Mouse (Mus musculus) spleen, postnatal 36 days (tissue): ENCODE results near the gene Brms1.
A peak's percentile ranks its signal among the peaks of the same experiment; 100 is the strongest.

Source experiments
- DNase-seq, 2 experiments: peaks; one replicate each; pipeline ENCODE4 v3.0.0; 2022; ENCODE audit warnings: low spot score in 2 of 2, mixed read lengths in 1 of 2

The Brms1 gene

DNA sequence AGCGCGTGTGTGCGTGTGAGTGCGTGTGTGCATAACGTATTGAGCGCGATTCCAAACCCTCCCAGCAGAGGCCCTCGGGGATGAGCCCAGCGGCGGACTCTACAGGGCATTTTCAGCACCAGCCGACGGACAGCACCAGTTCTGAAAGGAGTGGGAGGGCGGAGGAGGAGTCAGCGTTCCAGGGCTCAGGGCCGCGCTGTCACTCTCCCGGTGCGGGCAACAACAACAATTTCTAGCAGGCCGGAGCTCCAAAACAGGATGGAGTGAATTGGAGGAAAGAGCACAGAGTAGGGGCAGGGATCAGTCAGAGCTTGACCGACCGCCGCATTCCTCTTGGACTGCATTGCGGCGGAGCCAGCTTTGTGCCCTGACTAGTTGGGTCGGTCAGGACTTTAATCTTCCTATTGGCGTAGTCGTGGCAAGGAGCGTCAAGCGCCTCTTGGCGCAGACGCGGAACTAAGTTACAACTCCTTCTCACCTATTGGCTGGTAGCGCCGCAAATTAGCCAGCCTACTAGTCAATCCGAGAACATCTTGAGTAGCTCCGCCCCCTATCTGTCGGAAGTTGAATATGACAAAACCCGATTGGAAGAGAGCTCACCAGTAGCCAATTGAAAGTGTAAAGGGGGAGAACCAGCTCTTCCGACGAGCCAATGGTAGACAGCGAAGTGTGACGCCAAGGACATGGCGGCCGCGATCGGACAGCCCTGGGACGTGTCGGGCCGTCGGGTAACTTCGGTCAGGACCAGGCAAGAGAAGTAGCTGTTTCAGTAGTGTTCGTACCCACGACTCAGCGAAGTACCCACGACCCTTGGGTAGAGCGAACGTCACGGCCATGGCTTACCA lies 47.0 kb downstream of the Brms1 start, which contains the start of gene Yif1a:
Gene Yif1a, plus strand, starts transcription at position 655 of the 845 bp plus-strand sequence.
- DNase-seq: peak; percentile 96 to 97

- DNase-seq: no peak
Observed at GRCm38 (mm10) chr19:5089324-5089723, 48.2 kb downstream of the Brms1 start.

DNA sequence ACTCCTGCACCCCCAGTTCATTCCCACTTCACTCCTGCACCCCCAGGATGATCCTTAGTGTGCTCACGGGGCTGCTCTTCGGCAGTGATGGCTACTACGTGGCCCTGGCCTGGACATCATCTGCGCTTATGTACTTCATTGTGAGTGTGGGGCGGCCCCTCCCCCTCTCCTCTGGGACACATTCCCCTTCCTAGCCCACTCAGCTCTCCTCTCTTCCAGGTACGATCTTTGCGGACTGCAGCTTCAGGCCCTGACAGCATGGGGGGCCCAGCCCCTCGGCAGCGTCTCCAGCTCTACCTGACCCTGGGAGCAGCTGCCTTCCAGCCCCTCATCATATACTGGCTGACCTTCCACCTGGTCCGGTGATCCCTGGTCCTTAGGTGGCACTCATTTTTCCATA lies 50.9 kb downstream of the Brms1 start:
- DNase-seq: no peak

DNA sequence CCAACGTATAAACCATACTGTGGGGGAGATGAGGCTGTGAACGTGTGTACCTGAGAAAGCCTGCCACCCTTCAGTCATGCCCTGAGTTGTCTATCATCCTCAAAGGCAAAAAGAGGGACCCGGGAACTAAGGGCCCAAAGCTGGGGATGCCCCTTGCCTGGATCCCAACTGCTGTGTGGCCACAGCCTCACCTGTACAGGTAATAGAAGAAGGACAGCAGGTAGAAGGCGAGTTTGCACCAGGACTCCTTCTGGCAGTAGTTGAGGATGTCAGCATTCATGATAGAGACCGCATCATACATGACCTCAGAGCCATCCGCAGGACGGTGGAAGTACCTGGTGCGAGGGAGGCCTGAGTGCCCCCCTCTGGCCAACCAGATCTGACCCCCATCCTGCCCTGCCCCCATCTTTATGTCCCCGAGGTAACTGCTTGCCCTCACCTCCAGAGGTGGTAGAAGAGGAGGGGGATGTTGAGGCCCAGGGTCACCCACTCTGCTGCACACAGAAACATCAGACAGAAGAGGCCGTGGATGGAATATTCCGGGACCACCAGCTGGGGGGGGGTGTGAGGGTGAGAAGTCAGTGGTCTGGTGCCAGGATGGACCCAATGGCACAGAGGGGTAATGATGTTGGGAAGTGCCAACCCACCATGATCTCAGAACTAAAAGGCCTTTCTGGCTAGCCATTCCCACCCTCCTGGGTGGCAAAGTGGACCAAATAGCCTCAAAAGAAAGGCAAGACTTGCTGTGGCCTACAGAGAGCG lies 52.5 kb downstream of the Brms1 start:
- DNase-seq: no peak

GRCm38 (mm10) chr19:5094243-5094632 lies 53.1 kb downstream of the Brms1 start:
- DNase-seq: peak; percentile 77 to 81

- DNase-seq: no peak
Observed at GRCm38 (mm10) chr19:5094746-5095417, 53.7 kb downstream of the Brms1 start.

DNA sequence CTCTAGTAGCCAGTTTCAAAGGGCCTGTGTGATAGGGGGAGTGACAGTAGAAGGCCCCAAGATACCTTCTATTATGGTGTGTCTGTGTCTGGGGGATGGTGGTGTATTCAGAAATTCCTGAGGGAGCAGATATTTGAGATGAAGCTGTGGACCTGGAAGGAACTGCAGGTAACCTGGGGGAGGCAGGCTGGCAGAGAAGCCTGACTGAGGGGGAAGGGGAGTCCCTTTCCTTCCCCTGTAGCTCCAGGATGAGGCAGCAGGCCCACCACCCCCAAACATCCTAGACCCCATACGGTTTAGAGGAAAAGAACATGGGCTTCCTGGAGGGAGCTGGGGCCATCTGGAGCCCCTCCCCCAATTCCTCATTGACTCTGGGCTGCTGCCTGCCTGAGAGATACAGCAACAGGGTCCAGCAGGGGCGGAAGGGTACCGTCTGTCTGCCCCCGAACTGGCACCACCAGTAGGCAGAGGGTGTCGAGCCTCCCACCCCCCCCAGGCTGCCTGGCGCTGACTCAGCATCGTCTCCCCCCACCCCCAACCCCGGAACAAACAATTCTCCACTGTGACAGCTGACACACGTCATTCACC lies 54.8 kb downstream of the Brms1 start:
- no peak for DNase-seq

- DNase-seq: no peak
Observed at GRCm38 (mm10) chr19:5097521-5098362, 56.6 kb downstream of the Brms1 start.

GRCm38 (mm10) chr19:5098363-5099143 lies 57.4 kb downstream of the Brms1 start, which contains the start of gene Cnih2:
Cnih2 (minus strand) TSS chr19:5098521.
- DNase-seq: peak in 1 of 2 experiments; percentile 41
